Mouse (Mus musculus): ENCODE measurements around the gene Dnaja3.

DNA sequence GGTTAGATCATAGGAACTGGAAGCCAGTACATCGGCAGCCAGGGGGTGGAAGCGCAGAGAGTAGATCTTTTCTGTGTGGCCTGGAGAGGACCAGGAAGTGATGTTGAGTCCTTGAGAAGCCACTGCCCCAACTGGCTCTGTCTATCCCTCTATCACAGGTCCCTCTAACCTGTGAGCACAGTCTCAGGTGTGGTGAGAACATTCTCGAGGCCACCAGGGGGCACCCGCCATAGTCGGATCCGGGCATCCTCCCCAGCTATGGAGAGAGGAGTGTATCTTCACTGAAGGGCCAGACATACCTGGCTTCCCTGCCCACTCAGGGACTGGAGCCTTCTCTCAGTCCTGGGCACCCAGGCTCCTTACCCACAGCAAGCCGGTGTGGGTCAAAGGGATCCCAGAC, 7.7 kb upstream of the Dnaja3 start:
- TF ChIP-seq CTCF (IDR thresholded peaks at IDR 0.05; ENCODE audit: low read depth, low read length): no peak
- TF ChIP-seq GATA1 (IDR thresholded peaks at IDR 0.05; ENCODE audit: borderline replicate concordance, low read length): no peak

Measured in G1E (cell line).